Mouse (Mus musculus) embryonic facial prominence, embryonic 11.5 days (tissue): ENCODE results near the gene Gm13277. TPM values are rescaled to one million over a fixed set of nuclear protein-coding genes. Genes with fewer than 3 reads are reported as not detected.
"Not testable (repeated sequence)": the region's sequence is repeated elsewhere in the genome, so short reads cannot be mapped to it uniquely, and the experiment has no call there.

ENCODE experiments used
- ATAC-seq: fragments of 200-750 bp; cut with Nextera tagmentation; replicated peaks from 2 replicates; pipeline ENCODE4 v1.8.0; 2017; ENCODE audit warnings: low read depth; ENCODE audit not compliant: insufficient number of reproducible peaks, low FRiP score, low TSS enrichment
- DNase-seq: peaks from one replicate; pipeline ENCODE4 v3.0.0-alpha.2; 2015; ENCODE audit warnings: low spot score
- H3K27ac ChIP-seq: fragments of 300-500 bp; sonication (generic); replicated peaks from 2 replicates; pipeline ENCODE4 v1.5.1; 2014; ENCODE audit warnings: mild to moderate bottlenecking, low read depth, low read length, control low read depth
- H3K27me3 ChIP-seq: fragments of 300-500 bp; sonication (generic); 2 replicates; pipeline ENCODE4 v1.6.1; 2014; ENCODE audit warnings: mild to moderate bottlenecking, low read length, moderate library complexity, mixed read lengths; ENCODE audit not compliant: control insufficient read depth, insufficient read depth
- H3K36me3 ChIP-seq: fragments of 300-500 bp; sonication (generic); replicated peaks from 2 replicates; pipeline ENCODE4 v1.6.1; 2014; ENCODE audit warnings: low read depth, mild to moderate bottlenecking, low read length, moderate library complexity, mixed read lengths; ENCODE audit not compliant: control insufficient read depth, insufficient read depth
- H3K4me1 ChIP-seq: fragments of 300-500 bp; sonication (generic); 2 replicates; pipeline ENCODE4 v1.6.1; 2014; ENCODE audit warnings: low read length, mixed read lengths; ENCODE audit not compliant: control insufficient read depth, insufficient read depth
- H3K4me2 ChIP-seq: fragments of 300-500 bp; sonication (generic); 2 replicates; pipeline ENCODE4 v1.6.1; 2014; ENCODE audit warnings: low read depth, mild to moderate bottlenecking, control low read depth, low read length, moderate library complexity
- H3K4me3 ChIP-seq: fragments of 300-500 bp; sonication (generic); 2 replicates; pipeline ENCODE4 v1.5.1; 2014; ENCODE audit warnings: low read depth, low read length, control low read depth
- H3K9ac ChIP-seq: fragments of 300-500 bp; sonication (generic); replicated peaks from 2 replicates; pipeline ENCODE4 v1.6.1; 2014; ENCODE audit warnings: mild to moderate bottlenecking, control low read depth, low read length
- H3K9me3 ChIP-seq: fragments of 300-500 bp; sonication (generic); replicated peaks from 2 replicates; pipeline ENCODE4 v1.6.1; 2016; ENCODE audit warnings: mild to moderate bottlenecking, low read length, inconsistent platforms, mixed read lengths; ENCODE audit not compliant: control insufficient read depth
- WGBS: fragments of 180-500 bp; shearing (Covaris S2); extraction: QIAGEN DNeasy Blood & Tissue Kit; methylation state at CpG from one replicate; pipeline ENCODE4 v1.1.7; 2014; 5-methylcytosine and 5-hydroxymethylcytosine counted together
- polyA plus RNA-seq: library from polyadenylated mRNA; unstranded; fragments of >200 nt; fragmentation: Nextera tagmentation; extraction: Ambion mirVana; gene quantifications from 2 replicates; pipeline ENCODE4 v1.2.1, GENCODE M21; 2014

The Gm13277 gene
- polyA plus RNA-seq, 1 experiment from 2014 or later, result not detected

DNA sequence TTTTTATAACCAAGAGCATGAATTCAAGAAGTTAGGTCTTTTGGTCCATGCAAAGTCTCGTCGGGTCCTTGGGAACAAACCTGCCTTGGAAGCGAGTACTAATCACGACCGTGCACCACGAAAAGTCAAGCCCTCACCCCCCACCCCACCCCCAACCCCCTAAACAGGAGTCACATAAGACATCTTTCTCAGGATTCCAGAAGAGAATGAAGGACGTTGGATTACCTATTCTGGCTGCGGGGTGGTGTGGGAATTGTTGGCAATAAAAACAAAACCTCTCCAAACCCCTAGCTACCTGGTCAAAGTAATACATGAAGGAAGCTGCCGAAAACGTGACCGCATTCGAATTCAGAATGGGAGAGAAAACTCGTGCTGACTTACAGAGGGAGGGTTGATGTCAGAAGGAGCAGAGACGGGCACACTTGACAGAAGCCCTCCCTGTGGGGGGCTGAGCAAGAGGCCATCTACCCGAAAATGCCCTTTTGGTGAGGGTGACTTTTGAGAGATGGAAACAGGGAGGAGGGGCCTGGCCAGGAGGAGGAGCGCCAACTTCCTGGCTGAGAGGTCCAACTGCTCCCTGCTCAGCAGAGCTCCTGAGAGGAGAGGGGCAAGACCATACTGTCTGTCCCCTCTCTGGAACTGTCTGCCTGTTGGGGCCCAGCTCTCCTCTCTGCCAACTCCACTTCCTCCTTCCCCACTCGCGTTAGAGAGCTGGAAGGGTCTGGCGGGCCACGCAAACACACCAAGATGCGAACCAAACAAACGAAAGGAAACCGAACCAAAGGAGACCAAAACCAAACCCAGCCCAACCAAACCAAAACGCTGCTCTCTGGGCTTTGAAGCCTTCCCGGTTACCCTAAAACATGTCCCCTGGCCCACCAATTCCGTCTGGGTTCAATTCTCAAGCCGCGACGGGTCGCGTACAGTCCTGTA is 31.6 kb upstream of the Gm13277 start:
- not testable (repeated sequence) for H3K27me3 ChIP-seq, H3K9me3 ChIP-seq, ATAC-seq, H3K36me3 ChIP-seq, H3K4me1 ChIP-seq
- peak; percentile 16 for DNase-seq
- peak overlapping the region; percentile 64 for H3K4me2 ChIP-seq
- H3K27ac ChIP-seq, result peak overlapping the region; percentile 70
- 14% methylated on average over 28 of the region's 31 CpGs for WGBS
- peak overlapping the region; percentile 60 for H3K9ac ChIP-seq
- H3K4me3 ChIP-seq, result peak overlapping the region; percentile 33

DNA sequence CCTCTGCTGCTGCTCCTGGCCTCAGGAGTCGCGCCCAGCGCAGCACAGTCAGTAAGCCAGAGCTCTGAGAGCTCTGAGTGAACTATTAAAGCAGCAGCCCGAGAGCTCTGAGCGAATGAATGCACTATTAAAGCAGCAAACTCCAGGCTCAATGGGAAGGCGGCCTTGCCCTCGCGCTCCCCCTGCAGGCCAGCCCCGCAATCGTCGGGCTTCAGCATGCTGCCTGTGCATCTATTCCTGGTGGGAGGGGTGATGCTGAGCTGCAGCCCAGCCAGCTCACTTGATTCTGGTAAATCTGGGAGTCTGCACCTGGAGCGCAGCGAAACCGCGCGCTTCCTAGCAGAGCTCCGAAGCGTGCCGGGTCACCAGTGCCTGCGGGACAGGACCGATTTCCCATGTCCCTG is 30.8 kb upstream of the Gm13277 start:
- Histone ChIP-seq H3K27ac (peak overlapping the region; percentile 70), H3K4me2 (peak overlapping the region; percentile 64), H3K4me3 (peak overlapping the region; percentile 33), H3K9ac (peak overlapping the region; percentile 60)
- under 1% methylated on average over 17 of the region's 21 CpGs for WGBS
- not testable (repeated sequence) for H3K27me3 ChIP-seq, H3K36me3 ChIP-seq, H3K4me1 ChIP-seq, H3K9me3 ChIP-seq
- ATAC-seq, result peak; percentile 100
- peak; percentile 87 for DNase-seq

DNA sequence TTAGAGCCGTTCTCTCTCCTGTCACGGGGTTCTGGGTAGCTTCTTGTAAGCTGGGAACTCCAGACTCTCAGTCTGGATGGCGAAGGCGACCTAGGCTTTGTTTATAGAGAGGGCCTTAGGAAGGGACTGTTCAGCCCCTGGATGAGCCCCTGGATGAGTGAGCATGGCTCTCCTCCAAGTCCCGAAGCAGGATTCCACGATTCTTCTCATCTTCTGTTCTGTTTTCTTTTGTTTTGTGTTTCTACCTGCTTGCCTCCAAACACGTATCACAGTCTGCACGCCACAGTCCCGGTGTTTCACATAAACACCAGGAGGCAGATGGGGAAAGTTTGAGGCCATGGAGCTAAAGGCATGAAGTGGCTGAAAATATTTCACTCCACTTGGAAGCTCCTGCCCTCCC is 29.7 kb upstream of the Gm13277 start:
- WGBS, result 85% methylated on average over 8 of the region's 9 CpGs
- not testable (repeated sequence) for H3K9ac ChIP-seq

DNA sequence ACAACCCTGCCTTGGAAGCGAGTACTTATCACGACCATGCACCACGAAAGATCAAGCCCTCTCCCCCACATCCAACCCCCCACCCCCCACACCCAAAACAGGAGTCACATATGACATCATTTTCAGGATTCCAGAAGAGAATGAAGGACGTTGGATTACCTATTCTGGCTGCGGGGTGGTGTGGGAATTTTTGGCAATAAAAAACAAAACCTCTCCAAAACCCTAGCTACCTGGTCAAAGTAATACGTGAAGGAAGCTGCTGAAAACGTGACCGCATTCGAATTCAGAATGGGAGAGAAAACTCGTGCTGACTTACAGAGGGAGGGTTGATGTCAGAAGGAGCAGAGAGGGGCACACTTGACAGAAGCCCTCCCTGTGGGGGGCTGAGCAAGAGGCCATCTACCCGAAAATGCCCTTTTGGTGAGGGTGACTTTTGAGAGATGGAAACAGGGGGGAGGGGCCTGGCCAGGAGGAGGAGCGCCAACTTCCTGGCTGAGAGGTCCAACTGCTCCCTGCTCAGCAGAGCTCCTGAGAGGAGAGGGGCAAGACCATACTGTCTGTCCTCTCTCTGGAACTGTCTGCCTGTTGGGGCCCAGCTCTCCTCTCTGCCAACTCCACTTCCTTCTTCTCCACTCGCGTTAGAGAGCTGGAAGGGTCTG is 28.7 kb upstream of the Gm13277 start, which contains the start of gene Gm13283:
Gene Gm13283, plus strand, starts transcription at position 510 of the 659 bp plus-strand sequence.
- not testable (repeated sequence) for H3K4me1 ChIP-seq, H3K9me3 ChIP-seq, ATAC-seq, H3K9ac ChIP-seq, H3K27me3 ChIP-seq, H3K27ac ChIP-seq, H3K36me3 ChIP-seq, DNase-seq
- WGBS, result 26% methylated on average over 7 of the region's 14 CpGs
- Histone ChIP-seq H3K4me3 (peak within 1 kb of the TSS; percentile 21), H3K4me2 (peak within 1 kb of the TSS; percentile 46)

More for the DNA sequence above, 29.7 kb upstream of the Gm13277 start:
- not testable (repeated sequence) for DNase-seq, H3K4me1 ChIP-seq, H3K4me2 ChIP-seq, H3K36me3 ChIP-seq, H3K4me3 ChIP-seq, H3K27me3 ChIP-seq, H3K9me3 ChIP-seq, ATAC-seq, H3K27ac ChIP-seq

DNA sequence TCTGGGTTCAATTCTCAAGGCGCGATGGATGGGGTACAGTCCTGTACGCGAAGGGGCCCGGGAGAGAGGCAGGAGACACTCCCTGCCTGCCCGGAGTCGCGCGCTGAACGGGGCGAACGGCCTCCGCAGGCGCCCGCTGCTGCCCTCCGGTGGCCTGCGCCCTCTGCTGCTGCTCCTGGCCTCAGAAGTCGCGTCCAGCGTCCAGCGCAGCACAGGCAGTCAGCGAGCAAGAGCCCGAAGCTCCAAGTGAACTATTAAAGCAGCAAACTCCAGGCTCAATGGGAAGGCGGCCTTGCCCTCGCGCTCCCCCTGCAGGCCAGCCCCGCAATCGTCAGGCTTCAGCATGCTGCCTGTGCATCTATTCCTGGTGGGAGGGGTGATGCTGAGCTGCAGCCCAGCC is 28.0 kb upstream of the Gm13277 start:
- not testable (repeated sequence) for H3K9me3 ChIP-seq, H3K27me3 ChIP-seq, H3K4me1 ChIP-seq, ATAC-seq, H3K9ac ChIP-seq, H3K36me3 ChIP-seq, H3K27ac ChIP-seq
- Histone ChIP-seq H3K4me2 (peak overlapping the region; percentile 46), H3K4me3 (peak overlapping the region; percentile 21)
- DNase-seq, result peak; percentile 79
- WGBS, result 0% methylated on average over 19 of the region's 28 CpGs

DNA sequence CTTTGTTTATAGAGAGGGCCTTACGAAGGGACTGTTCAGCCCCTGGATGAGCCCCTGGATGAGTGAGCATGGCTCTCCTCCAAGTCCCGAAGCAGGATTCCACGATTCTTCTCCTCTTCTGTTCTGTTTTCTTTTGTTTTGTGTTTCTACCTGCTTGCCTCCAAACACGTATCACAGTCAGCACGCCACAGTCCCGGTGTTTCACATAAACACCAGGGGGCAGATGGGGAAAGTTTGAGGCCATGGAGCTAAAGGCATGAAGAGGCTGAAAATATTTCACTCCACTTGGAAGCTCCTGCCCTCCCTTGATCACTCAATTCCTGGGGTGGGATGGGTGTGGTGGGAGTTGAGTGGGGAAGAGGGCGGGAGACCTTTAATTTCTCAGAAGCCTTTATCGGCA is 26.7 kb upstream of the Gm13277 start:
- H3K36me3 ChIP-seq, ATAC-seq, H3K4me3 ChIP-seq, H3K4me2 ChIP-seq, H3K27ac ChIP-seq, H3K9me3 ChIP-seq, H3K4me1 ChIP-seq, DNase-seq, H3K27me3 ChIP-seq, H3K9ac ChIP-seq: not testable (repeated sequence)
- 74% methylated on average over 6 of the region's 8 CpGs for WGBS

DNA sequence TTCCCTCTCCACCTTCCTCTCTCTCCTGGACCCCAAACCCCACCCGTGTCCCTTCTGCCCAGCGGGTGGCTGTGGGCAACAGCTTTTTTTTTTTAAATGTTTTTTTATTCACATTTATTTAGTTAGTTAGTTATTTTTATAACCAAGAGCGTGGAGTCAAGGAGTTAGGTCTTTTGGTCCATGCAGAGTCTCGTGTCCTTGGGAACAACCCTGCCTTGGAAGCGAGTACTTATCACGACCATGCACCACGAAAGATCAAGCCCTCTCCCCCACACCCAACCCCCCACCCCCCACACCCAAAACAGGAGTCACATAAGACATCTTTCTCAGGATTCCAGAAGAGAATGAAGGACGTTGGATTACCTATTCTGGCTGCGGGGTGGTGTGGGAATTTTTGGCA is 26.1 kb upstream of the Gm13277 start:
- not testable (repeated sequence) for H3K4me2 ChIP-seq, H3K9me3 ChIP-seq, H3K9ac ChIP-seq, H3K4me1 ChIP-seq, H3K27ac ChIP-seq, H3K4me3 ChIP-seq, ATAC-seq, H3K36me3 ChIP-seq, H3K27me3 ChIP-seq, DNase-seq
- 60% methylated on average over 7 of the region's 9 CpGs for WGBS
